11 mouse cellular contexts compared by ENCODE assay signal in the genomic region with DNA sequence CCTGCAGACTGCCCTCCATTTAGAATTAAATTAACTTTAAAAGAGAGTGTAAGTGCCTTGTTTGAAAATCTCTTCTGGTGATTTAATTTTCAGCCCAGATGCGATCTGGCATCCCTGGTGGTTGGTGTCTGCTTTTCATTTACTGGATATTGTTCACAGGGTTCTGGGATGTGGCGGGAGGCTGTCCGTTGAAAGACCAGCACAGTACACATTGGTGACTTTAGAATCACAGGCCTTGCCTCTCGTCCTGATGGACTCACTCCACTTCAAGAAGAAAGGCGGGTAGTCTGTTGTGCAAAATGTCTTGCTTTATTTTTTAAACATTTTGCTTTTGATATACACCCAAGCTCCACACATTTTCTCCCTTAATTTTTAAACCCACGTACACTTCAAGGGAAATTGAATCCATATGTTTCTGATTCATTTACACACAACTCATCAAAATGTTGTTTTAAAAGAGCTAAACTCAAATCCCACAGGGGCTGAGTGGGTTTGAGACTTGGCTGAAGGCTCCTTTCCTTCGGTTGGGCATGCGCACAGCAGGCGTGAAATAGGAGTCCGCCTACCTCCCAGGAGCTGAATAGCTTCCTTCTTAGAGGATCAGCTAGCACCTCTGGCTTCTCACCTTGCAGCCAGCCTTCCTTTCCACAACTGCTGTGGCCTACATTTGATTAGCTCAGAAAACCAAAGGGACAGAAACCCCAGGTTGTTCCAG.
DNase-seq lines count a peak whose midpoint lies in the region; ATAC-seq and TF ChIP-seq lines count a peak whose summit lies in the region.
"Had no signal": no experiment of that assay in that cellular context is flagged by ENCODE, and none has a peak within 500 bp of the region (broad histone marks: within the 10 kb centered on the region; RNA-seq: fewer than 3 reads in every experiment).

No protein-coding gene starts in this region.

- intact Hi-C loops in heart, postnatal 25 days (cut with DNase I) = no loop called here

- 60% methylated on average over 10 of the region's 10 CpGs for WGBS in hindbrain, embryonic 11.5 days
- WGBS in hindbrain, postnatal 0 days = 65% methylated on average over 10 of the region's 10 CpGs
- 28% methylated on average over 10 of the region's 10 CpGs for WGBS in embryonic facial prominence, embryonic 14.5 days
- WGBS in limb, embryonic 11.5 days = 21% methylated on average over 10 of the region's 10 CpGs
- WGBS in intestine, embryonic 16.5 days = 66% methylated on average over 10 of the region's 10 CpGs

- no peaks in the 10 kb centered on the region for H3K4me1 ChIP-seq in hindbrain, embryonic 11.5 days (replicated peaks; ENCODE audit: control insufficient read depth, insufficient read depth, low read length)
- no peaks in the 10 kb centered on the region for H3K4me1 ChIP-seq in hindbrain, postnatal 0 days (ENCODE audit: insufficient read depth, low read length)
- peaks cover 33% of the 10 kb centered on the region for H3K4me1 ChIP-seq in embryonic facial prominence, embryonic 14.5 days (ENCODE audit: control insufficient read depth, insufficient read depth, low read length)
- H3K4me1 ChIP-seq in limb, embryonic 11.5 days (ENCODE audit: control insufficient read depth, insufficient read depth, low read length) = peaks cover 12% of the 10 kb centered on the region
- no peaks in the 10 kb centered on the region for H3K4me1 ChIP-seq in intestine, embryonic 16.5 days (ENCODE audit: control insufficient read depth, insufficient read depth, low read length)
- H3K4me1 ChIP-seq: midbrain, embryonic 12.5 days had no signal

- H3K9me3 ChIP-seq in hindbrain, embryonic 11.5 days (ENCODE audit: control insufficient read depth, low read length) = no peaks in the 10 kb centered on the region
- no peaks in the 10 kb centered on the region for H3K9me3 ChIP-seq in hindbrain, postnatal 0 days (ENCODE audit: low read length)
- no peaks in the 10 kb centered on the region for H3K9me3 ChIP-seq in embryonic facial prominence, embryonic 14.5 days (ENCODE audit: control insufficient read depth, low read length)
- no peaks in the 10 kb centered on the region for H3K9me3 ChIP-seq in limb, embryonic 11.5 days (ENCODE audit: control insufficient read depth, low read length)
- H3K9me3 ChIP-seq in intestine, embryonic 16.5 days (ENCODE audit: control insufficient read depth, low read length) = no peaks in the 10 kb centered on the region
- H3K9me3 ChIP-seq: midbrain, embryonic 12.5 days had no signal

- no peak overlapping the region for H3K27ac ChIP-seq in hindbrain, embryonic 11.5 days (ENCODE audit: low read depth, low read length)
- no peak overlapping the region for H3K27ac ChIP-seq in hindbrain, postnatal 0 days
- peak overlapping the region; percentile 79 for H3K27ac ChIP-seq in embryonic facial prominence, embryonic 14.5 days (replicated peaks; ENCODE audit: low read depth, low read length)
- peak overlapping the region; percentile 78 for H3K27ac ChIP-seq in limb, embryonic 11.5 days (replicated peaks; ENCODE audit: low read depth, low read length)
- no peak overlapping the region for H3K27ac ChIP-seq in intestine, embryonic 16.5 days (ENCODE audit: low read length)
- H3K27ac ChIP-seq: midbrain, embryonic 12.5 days had no signal

- no peak for TF ChIP-seq CTCF in hindbrain, postnatal 0 days (IDR thresholded peaks at IDR 0.05; ENCODE audit: low read depth)

- no peaks in the 10 kb centered on the region for H3K36me3 ChIP-seq in hindbrain, embryonic 11.5 days (ENCODE audit: control insufficient read depth, insufficient read depth, low read length)
- no peaks in the 10 kb centered on the region for H3K36me3 ChIP-seq in hindbrain, postnatal 0 days (ENCODE audit: insufficient read depth, low read length)
- H3K36me3 ChIP-seq in embryonic facial prominence, embryonic 14.5 days (ENCODE audit: control insufficient read depth, insufficient read depth, low read length) = no peaks in the 10 kb centered on the region
- H3K36me3 ChIP-seq in limb, embryonic 11.5 days (ENCODE audit: control insufficient read depth, insufficient read depth, low read length) = no peaks in the 10 kb centered on the region
- H3K36me3 ChIP-seq in intestine, embryonic 16.5 days (ENCODE audit: control insufficient read depth, insufficient read depth, low read length) = no peaks in the 10 kb centered on the region
- H3K36me3 ChIP-seq: midbrain, embryonic 12.5 days had no signal

- no peak for ATAC-seq in hindbrain, embryonic 11.5 days (ENCODE audit: low FRiP score)
- no peak for ATAC-seq in hindbrain, postnatal 0 days
- ATAC-seq in embryonic facial prominence, embryonic 14.5 days (ENCODE audit: low read depth) = peak; percentile 84
- ATAC-seq in limb, embryonic 11.5 days (ENCODE audit: insufficient number of reproducible peaks, low FRiP score, low TSS enrichment, low read depth) = peak; percentile 79
- no peak for ATAC-seq in intestine, embryonic 16.5 days

- DNase-seq in hindbrain, embryonic 11.5 days (ENCODE audit: low spot score) = peak; percentile 22
- no peak for DNase-seq in hindbrain, postnatal 0 days (ENCODE audit: low spot score)
- peak; percentile 11 for DNase-seq in MN1 (ENCODE audit: low spot score)
- DNase-seq in embryonic facial prominence, embryonic 14.5 days (ENCODE audit: low spot score) = peak; percentile 95
- DNase-seq in limb, embryonic 11.5 days (ENCODE audit: low spot score) = peak; percentile 72
- no peak for DNase-seq in adipocyte (ENCODE audit: low spot score)
- DNase-seq in heart, postnatal 25 days (ENCODE audit: low spot score) = no peak
- DNase-seq: gastrocnemius, postnatal 25 days; kidney, postnatal 14 days had no signal

- H3K9ac ChIP-seq in hindbrain, embryonic 11.5 days (ENCODE audit: low read depth, low read length) = no peak overlapping the region
- H3K9ac ChIP-seq in hindbrain, postnatal 0 days (replicated peaks; ENCODE audit: low read length) = no peak overlapping the region
- no peak overlapping the region for H3K9ac ChIP-seq in embryonic facial prominence, embryonic 14.5 days (ENCODE audit: low read depth, low read length)
- no peak overlapping the region for H3K9ac ChIP-seq in limb, embryonic 11.5 days (ENCODE audit: low read length)
- H3K9ac ChIP-seq in intestine, embryonic 16.5 days (ENCODE audit: low read depth, low read length) = no peak overlapping the region
- H3K9ac ChIP-seq: midbrain, embryonic 12.5 days had no signal

- H3K4me3 ChIP-seq in hindbrain, embryonic 11.5 days (ENCODE audit: low read depth, low read length) = no peak overlapping the region
- H3K4me3 ChIP-seq in hindbrain, postnatal 0 days (ENCODE audit: low read length) = no peak overlapping the region
- no peak overlapping the region for H3K4me3 ChIP-seq in embryonic facial prominence, embryonic 14.5 days (ENCODE audit: low read depth, low read length)
- no peak overlapping the region for H3K4me3 ChIP-seq in limb, embryonic 11.5 days (ENCODE audit: low read depth, low read length)
- H3K4me3 ChIP-seq in intestine, embryonic 16.5 days (ENCODE audit: low read length) = no peak overlapping the region
- H3K4me3 ChIP-seq: midbrain, embryonic 12.5 days had no signal

- H3K27me3 ChIP-seq in hindbrain, embryonic 11.5 days (ENCODE audit: control insufficient read depth, insufficient read depth, low read length) = no peaks in the 10 kb centered on the region
- no peaks in the 10 kb centered on the region for H3K27me3 ChIP-seq in hindbrain, postnatal 0 days (ENCODE audit: insufficient read depth, low read length)
- H3K27me3 ChIP-seq in embryonic facial prominence, embryonic 14.5 days (replicated peaks; ENCODE audit: control insufficient read depth, insufficient read depth, low read length) = no peaks in the 10 kb centered on the region
- H3K27me3 ChIP-seq in limb, embryonic 11.5 days (ENCODE audit: control insufficient read depth, insufficient read depth, low read length) = no peaks in the 10 kb centered on the region
- H3K27me3 ChIP-seq in intestine, embryonic 16.5 days (replicated peaks; ENCODE audit: control insufficient read depth, insufficient read depth, low read length) = no peaks in the 10 kb centered on the region
- H3K27me3 ChIP-seq: midbrain, embryonic 12.5 days had no signal

- H3K4me2 ChIP-seq in hindbrain, embryonic 11.5 days (replicated peaks; ENCODE audit: low read depth, low read length) = no peak overlapping the region
- no peak overlapping the region for H3K4me2 ChIP-seq in hindbrain, postnatal 0 days (ENCODE audit: low read depth, low read length)
- peak overlapping the region; percentile 45 for H3K4me2 ChIP-seq in embryonic facial prominence, embryonic 14.5 days (ENCODE audit: low read depth, low read length)
- H3K4me2 ChIP-seq in limb, embryonic 11.5 days (ENCODE audit: low read depth, severe bottlenecking) = no peak overlapping the region
- no peak overlapping the region for H3K4me2 ChIP-seq in intestine, embryonic 16.5 days (ENCODE audit: low read depth, low read length)
- H3K4me2 ChIP-seq: midbrain, embryonic 12.5 days had no signal

Comparison
In these comparisons a context has a peak if more than half of its experiments do, and no peak if none do; other contexts are left out.
1. DNase-seq: peak in hindbrain, embryonic 11.5 days (single experiment), MN1 (single experiment), embryonic facial prominence, embryonic 14.5 days (single experiment) and limb, embryonic 11.5 days (single experiment); none in hindbrain, postnatal 0 days (single experiment), adipocyte (single experiment) and heart, postnatal 25 days (single experiment).
2. ATAC-seq: peak in embryonic facial prominence, embryonic 14.5 days (single experiment) and limb, embryonic 11.5 days (single experiment); none in hindbrain, embryonic 11.5 days (single experiment), hindbrain, postnatal 0 days (single experiment) and intestine, embryonic 16.5 days (single experiment).
3. H3K27ac ChIP-seq: peak in embryonic facial prominence, embryonic 14.5 days (single experiment) and limb, embryonic 11.5 days (single experiment); none in hindbrain, embryonic 11.5 days (single experiment), hindbrain, postnatal 0 days (single experiment) and intestine, embryonic 16.5 days (single experiment).